Mouse (Mus musculus): ENCODE results near the gene Srrt.

DNA sequence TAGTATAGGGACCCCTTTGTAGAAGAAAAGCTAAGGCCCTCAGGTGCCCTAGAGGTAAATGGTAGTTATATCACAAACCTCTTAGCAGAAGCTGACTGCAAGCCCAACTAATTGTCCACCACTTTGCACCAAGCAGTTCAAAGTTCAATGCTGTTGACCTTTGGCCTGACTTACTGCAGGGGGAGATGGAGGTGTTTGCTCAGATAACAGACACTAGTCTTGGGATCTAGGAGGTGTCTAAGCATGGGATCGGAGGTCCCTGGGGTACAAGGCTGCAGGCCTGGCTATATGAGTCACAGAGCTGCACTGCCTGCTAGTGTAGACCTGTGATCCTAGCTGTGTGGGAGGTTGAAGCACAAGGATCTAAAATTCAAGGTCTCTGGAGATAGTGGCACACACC lies 11.1 kb upstream of the Srrt start:
- no peak for TF ChIP-seq POLR2A (IDR thresholded peaks at IDR 0.05; ENCODE audit: extremely low read depth, insufficient read depth, low read length)
- no peak for TF ChIP-seq CTCF (IDR thresholded peaks at IDR 0.05; ENCODE audit: extremely low read depth, insufficient read depth, low read length)
